Mouse (Mus musculus) CH12.LX (cell line): ENCODE measurements around the gene Adam8.
A peak's percentile ranks its signal among the peaks of the same experiment; 100 is the strongest.

Source experiments
- CTCF ChIP-seq, 2 experiments: IDR thresholded peaks in 1 of 2; conservative IDR thresholded peaks in 1 of 2; 2 replicates each; pipeline ENCODE4 v1.5.1; 2011 to 2012; ENCODE audit warnings: low read depth in 2 of 2, low read length in 2 of 2, improper control_type of control experiment in 1 of 2, inconsistent platforms in 1 of 2, mild to moderate bottlenecking in 1 of 2, moderate library complexity in 1 of 2
- EP300 ChIP-seq: IDR thresholded peaks from 2 replicates; pipeline ENCODE4 v1.6.1; 2011; ENCODE audit warnings: low read length, improper control_type of control experiment
- NELFE ChIP-seq: IDR thresholded peaks from 2 replicates; pipeline ENCODE4 v1.6.1; 2011; ENCODE audit warnings: low read depth, low read length, improper control_type of control experiment
- USF1 ChIP-seq: IDR thresholded peaks from 2 replicates; pipeline ENCODE4 v1.6.1; 2014; ENCODE audit warnings: low read depth, mild to moderate bottlenecking, inconsistent platforms, low read length, improper control_type of control experiment
- ZNF384 ChIP-seq: IDR thresholded peaks from 2 replicates; pipeline ENCODE4 v1.6.1; 2012; ENCODE audit warnings: low read depth, low read length, improper control_type of control experiment, inconsistent platforms

GRCm38 (mm10) chr7:139970216-139970919 is 22.0 kb downstream of the Adam8 start:
- TF ChIP-seq CTCF (conservative IDR thresholded peaks at IDR 0.05 in 1 of 2, IDR thresholded peaks at IDR 0.05 in 1 of 2; ENCODE audit: low read depth in 2 of 2, low read length in 2 of 2) (no peak), USF1 (no peak), ZNF384 (peak; percentile 99), NELFE (peak; percentile 64; the same call in 1 of the 2 replicates), EP300 (peak; percentile 90)
